Mouse (Mus musculus) v-Abl transformed pro-B cells (cell line): ENCODE data around the gene Dus3l.

Experiments used
- in situ Hi-C, 2 experiments: fragments of 400-800 bp; cut with MboI; formaldehyde crosslinking; loops; one replicate each; pipeline ENCODE4 v1.15.1; 2025; ENCODE audit not compliant: unreplicated experiment in 2 of 2

Dus3l gene

GRCm38 (mm10) chr17:56780291-56780978 lies 15.9 kb downstream of the Dus3l start:
- in situ Hi-C loops: no loop called here

- in situ Hi-C loops: no loop called here
Measured at GRCm38 (mm10) chr17:56788886-56789285, 24.3 kb downstream of the Dus3l start.

GRCm38 (mm10) chr17:56789286-56789685 lies 24.7 kb downstream of the Dus3l start:
- in situ Hi-C loops: no loop called here

- in situ Hi-C loops: no loop called here
Measured at GRCm38 (mm10) chr17:56792588-56792987, 28.0 kb downstream of the Dus3l start.

GRCm38 (mm10) chr17:56793614-56794319 lies 29.2 kb downstream of the Dus3l start:
- in situ Hi-C loops: no loop called here

- in situ Hi-C loops: no loop called here
Measured at GRCm38 (mm10) chr17:56799276-56799675, 34.7 kb downstream of the Dus3l start.

- in situ Hi-C loops: loop anchor here (10.0 to 25.0 kb wide), 2 partner anchors 363 to 535 kb away; no protein-coding TSS in a partner anchor
Measured at GRCm38 (mm10) chr17:56802065-56802464, 37.5 kb downstream of the Dus3l start.

GRCm38 (mm10) chr17:56804952-56805351 lies 40.4 kb downstream of the Dus3l start:
- in situ Hi-C loops: loop anchor here (5.0 to 25.0 kb wide), 4 partner anchors 52 to 532 kb away; no protein-coding TSS in a partner anchor

- in situ Hi-C loops: loop anchor here (5.0 to 25.0 kb wide), 4 partner anchors 52 to 532 kb away; no protein-coding TSS in a partner anchor
Measured at GRCm38 (mm10) chr17:56805784-56806183, 41.2 kb downstream of the Dus3l start.

- in situ Hi-C loops: loop anchor here (5.0 to 25.0 kb wide), 4 partner anchors 49 to 529 kb away; no protein-coding TSS in a partner anchor
Measured at GRCm38 (mm10) chr17:56808518-56808917, 44.0 kb downstream of the Dus3l start.

- in situ Hi-C loops: loop anchor here (10.0 to 25.0 kb wide), 2 partner anchors 525 to 527 kb away; no protein-coding TSS in a partner anchor
Measured at GRCm38 (mm10) chr17:56810245-56810644, 45.7 kb downstream of the Dus3l start.

- in situ Hi-C loops: loop anchor here (10.0 to 25.0 kb wide), 2 partner anchors 520 to 523 kb away; no protein-coding TSS in a partner anchor
Measured at GRCm38 (mm10) chr17:56814316-56815056, 49.9 kb downstream of the Dus3l start.

GRCm38 (mm10) chr17:56815057-56815345 lies 50.4 kb downstream of the Dus3l start:
- in situ Hi-C loops: loop anchor here (10.0 to 25.0 kb wide), 2 partner anchors 520 to 522 kb away; no protein-coding TSS in a partner anchor

GRCm38 (mm10) chr17:56818067-56818636 lies 53.6 kb downstream of the Dus3l start:
- in situ Hi-C loops: loop anchor here (10.0 to 25.0 kb wide), 2 partner anchors 517 to 519 kb away; no protein-coding TSS in a partner anchor

GRCm38 (mm10) chr17:56819032-56819545 lies 54.5 kb downstream of the Dus3l start:
- in situ Hi-C loops: loop anchor here (10.0 to 25.0 kb wide), 2 partner anchors 516 to 518 kb away; no protein-coding TSS in a partner anchor
